Mouse (Mus musculus) heart, adult 2 months (tissue): Measurements from ENCODE around the gene Hltf.

Experiments used
- CTCF ChIP-seq: fragments of 200-600 bp; IDR thresholded peaks from 2 replicates; pipeline ENCODE4 v1.8.1; 2022; ENCODE audit warnings: antibody characterized with exemption, mild to moderate bottlenecking, moderate library complexity
- EP300 ChIP-seq: fragments of 200-500 bp; IDR thresholded peaks from 2 replicates; pipeline ENCODE4 v1.6.1; 2011; ENCODE audit warnings: low read depth, low read length, control low read depth; ENCODE audit not compliant: insufficient read depth
- POLR2A ChIP-seq: fragments of 200-500 bp; IDR thresholded peaks from 2 replicates; pipeline ENCODE4 v1.6.1; 2011; ENCODE audit warnings: mild to moderate bottlenecking, low read depth, low read length, control low read depth; ENCODE audit not compliant: insufficient read depth

GRCm38 (mm10) chr3:20143726-20144125 is 86.1 kb downstream of the Hltf start:
- TF ChIP-seq CTCF (no peak), POLR2A (no peak), EP300 (no peak)
